In genomic region chr1:4617479-4617878, GRCm38 (mm10) we compare ENCODE assay signal across 10 mouse cellular contexts.
DNase-seq lines count a peak whose midpoint lies in the region; ATAC-seq and TF ChIP-seq lines count a peak whose summit lies in the region.
"Had no signal": no experiment of that assay in that cellular context is flagged by ENCODE, and none has a peak within 500 bp of the region (broad histone marks: within the 10 kb centered on the region; RNA-seq: fewer than 3 reads in every experiment).

No protein-coding gene starts in this region.

- DNase-seq in adrenal gland, adult (ENCODE audit: inconsistent age in 2 of 2, low spot score in 1 of 2), result peak; percentile 11 to 62
- DNase-seq in adrenal gland, postnatal 14 days, result no peak
- peak; percentile 58 for DNase-seq in kidney, adult 2 months
- DNase-seq in kidney, postnatal 4 days, result no peak
- no peak for DNase-seq in layer of hippocampus, adult 2 months (ENCODE audit: low spot score in 2 of 2)
- DNase-seq: cerebellum, postnatal 25 days; spleen, adult 18-20 months had no signal

- 61% methylated on average over 10 of the region's 10 CpGs for WGBS in kidney, adult 2 months
- WGBS in heart, embryonic 13.5 days, result 35% methylated on average over 10 of the region's 10 CpGs
- WGBS in lung, embryonic 16.5 days, result 20% methylated on average over 10 of the region's 10 CpGs

- no peaks in the 10 kb centered on the region for H3K36me3 ChIP-seq in kidney, adult 2 months (ENCODE audit: control insufficient read depth, insufficient read depth, low read length)
- no peaks in the 10 kb centered on the region for H3K36me3 ChIP-seq in heart, embryonic 13.5 days
- H3K36me3 ChIP-seq in lung, embryonic 16.5 days (ENCODE audit: control insufficient read depth, insufficient read depth, low read length), result no peaks in the 10 kb centered on the region

- no peak for TF ChIP-seq POLR2A in kidney, adult 2 months (IDR thresholded peaks at IDR 0.05; ENCODE audit: low read depth, low read length)

- no peak for TF ChIP-seq CTCF in kidney, adult 2 months (conservative IDR thresholded peaks at IDR 0.05; ENCODE audit: insufficient read depth, insufficient read length, low read depth, low read length)
- no peak for TF ChIP-seq CTCF in layer of hippocampus, adult 2 months (conservative IDR thresholded peaks at IDR 0.05)

- no peak overlapping the region for H3K9ac ChIP-seq in heart, embryonic 13.5 days
- H3K9ac ChIP-seq in lung, embryonic 16.5 days (ENCODE audit: low read length), result no peak overlapping the region

- no peaks in the 10 kb centered on the region for H3K9me3 ChIP-seq in heart, embryonic 13.5 days
- H3K9me3 ChIP-seq in lung, embryonic 16.5 days (ENCODE audit: control insufficient read depth, low read length), result no peaks in the 10 kb centered on the region

- no peaks in the 10 kb centered on the region for H3K4me1 ChIP-seq in kidney, adult 2 months (ENCODE audit: control insufficient read depth, insufficient read depth, low read length)
- peaks cover 30% of the 10 kb centered on the region for H3K4me1 ChIP-seq in heart, embryonic 13.5 days
- H3K4me1 ChIP-seq in lung, embryonic 16.5 days (replicated peaks; ENCODE audit: control insufficient read depth, insufficient read depth, low read length), result peaks cover 12% of the 10 kb centered on the region

- H3K4me3 ChIP-seq in kidney, adult 2 months (ENCODE audit: insufficient read depth, low read depth, low read length), result no peak overlapping the region
- H3K4me3 ChIP-seq in heart, embryonic 13.5 days, result no peak overlapping the region
- no peak overlapping the region for H3K4me3 ChIP-seq in lung, embryonic 16.5 days (ENCODE audit: low read length)
- H3K4me3 ChIP-seq in layer of hippocampus, adult 2 months, result no peak overlapping the region

- no peak overlapping the region for H3K27ac ChIP-seq in kidney, adult 2 months (ENCODE audit: insufficient read depth, low read depth, low read length)
- H3K27ac ChIP-seq in heart, embryonic 13.5 days (replicated peaks), result peak overlapping the region; percentile 39
- H3K27ac ChIP-seq in lung, embryonic 16.5 days (ENCODE audit: low read length), result peak overlapping the region; percentile 20; the same call in 1 of the 2 replicates
- H3K27ac ChIP-seq in layer of hippocampus, adult 2 months, result no peak overlapping the region

- H3K4me2 ChIP-seq in heart, embryonic 13.5 days, result peak overlapping the region; percentile 25
- H3K4me2 ChIP-seq in lung, embryonic 16.5 days (ENCODE audit: low read depth, low read length), result no peak overlapping the region

- H3K27me3 ChIP-seq in kidney, adult 2 months (replicated peaks; ENCODE audit: control insufficient read depth, insufficient read depth, low read length), result no peaks in the 10 kb centered on the region
- no peaks in the 10 kb centered on the region for H3K27me3 ChIP-seq in heart, embryonic 13.5 days (replicated peaks)
- H3K27me3 ChIP-seq in lung, embryonic 16.5 days (ENCODE audit: control insufficient read depth, insufficient read depth, low read depth, low read length), result no peaks in the 10 kb centered on the region

- no peak for ATAC-seq in heart, embryonic 13.5 days (ENCODE audit: extremely low read depth, insufficient number of reproducible peaks, low FRiP score, low TSS enrichment)
- ATAC-seq in lung, embryonic 16.5 days (ENCODE audit: low read depth), result peak; percentile 56
- ATAC-seq in frontal cortex, adult (ENCODE audit: low TSS enrichment), result no peak

Comparison
In these comparisons a context has a peak if more than half of its experiments do, and no peak if none do; other contexts are left out.
1. DNase-seq: peak in adrenal gland, adult (2 of 2) and kidney, adult 2 months (single experiment); none in adrenal gland, postnatal 14 days (single experiment), kidney, postnatal 4 days (0 of 2) and layer of hippocampus, adult 2 months (0 of 2).
2. H3K27ac ChIP-seq: peak in heart, embryonic 13.5 days (single experiment) and lung, embryonic 16.5 days (single experiment); none in kidney, adult 2 months (single experiment) and layer of hippocampus, adult 2 months (single experiment).